Mouse (Mus musculus): ENCODE results near the gene Rnasel. TPM values are rescaled to one million over a fixed set of nuclear protein-coding genes. Genes with fewer than 3 reads are reported as not detected.

Rnasel gene
- total RNA-seq, 1 experiment, result not detected

DNA sequence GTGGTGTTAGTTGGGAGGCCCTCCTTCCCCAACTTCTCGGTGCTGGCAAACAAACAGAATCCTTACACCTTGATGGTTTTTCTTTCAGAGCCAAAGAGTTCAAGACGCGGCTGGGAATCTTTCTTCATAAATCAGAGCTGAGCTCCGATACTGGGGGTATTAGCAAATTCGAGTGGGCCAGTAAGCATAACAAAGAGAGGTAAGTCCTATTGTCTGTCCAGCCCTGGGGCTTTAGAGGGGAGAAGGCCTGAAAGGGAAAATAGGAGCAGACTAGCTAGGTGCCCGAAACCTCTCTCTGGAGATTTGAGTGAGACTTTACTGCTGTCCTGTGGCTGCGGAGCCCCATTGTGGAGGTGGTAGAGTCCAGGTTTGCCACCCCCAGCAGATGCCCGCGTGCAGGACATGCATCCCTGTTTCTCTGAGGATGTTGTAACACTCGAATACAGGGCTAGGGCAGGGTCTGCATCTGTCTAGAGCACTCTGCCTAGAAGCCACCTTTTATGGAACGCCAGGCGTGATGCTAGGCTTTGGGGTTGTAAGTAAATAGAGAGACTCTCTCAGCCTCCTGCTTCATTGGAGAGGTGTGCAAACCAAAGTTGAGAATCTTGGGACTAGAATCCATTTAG lies 8.3 kb upstream of the Rnasel start:
- peaks cover 0 to 5% of the 10 kb centered on the region in 2 experiments; a peak in 1 of 4 replicates for H3K4me1 ChIP-seq (ENCODE audit: control insufficient read depth in 2 of 2, insufficient read depth in 2 of 2, low read length in 2 of 2, poor library complexity in 1 of 2)
- no peak for DNase-seq (ENCODE audit: low read depth, low spot score)
- H3K9me3 ChIP-seq (ENCODE audit: control insufficient read depth, insufficient read depth, low read depth, low read length), result no peaks in the 10 kb centered on the region
- H3K9ac ChIP-seq (ENCODE audit: insufficient read depth, low read depth, low read length, poor library complexity, severe bottlenecking), result no peak overlapping the region
- no peak overlapping the region for H3K27ac ChIP-seq (ENCODE audit: insufficient read depth, low read depth, low read length, poor library complexity, severe bottlenecking)
- peaks cover 10% of the 10 kb centered on the region; the same call in 1 of the 2 replicates for H3K36me3 ChIP-seq (ENCODE audit: control insufficient read depth, insufficient read depth, low read length, poor library complexity, severe bottlenecking)
- in situ Hi-C loops (cut with MboI; ENCODE audit: low sequenced_read_pairs in 2 of 2, unreplicated experiment in 2 of 2), result no loop called here
- peak overlapping the region; percentile 66 to 69 for H3K4me3 ChIP-seq (ENCODE audit: insufficient read depth in 1 of 2, low read depth in 1 of 2, low read length in 2 of 2, poor library complexity in 1 of 2, severe bottlenecking in 1 of 2)
- no peak for TF ChIP-seq HCFC1 (IDR thresholded peaks at IDR 0.05; ENCODE audit: borderline replicate concordance, insufficient read depth, low read length)

DNA sequence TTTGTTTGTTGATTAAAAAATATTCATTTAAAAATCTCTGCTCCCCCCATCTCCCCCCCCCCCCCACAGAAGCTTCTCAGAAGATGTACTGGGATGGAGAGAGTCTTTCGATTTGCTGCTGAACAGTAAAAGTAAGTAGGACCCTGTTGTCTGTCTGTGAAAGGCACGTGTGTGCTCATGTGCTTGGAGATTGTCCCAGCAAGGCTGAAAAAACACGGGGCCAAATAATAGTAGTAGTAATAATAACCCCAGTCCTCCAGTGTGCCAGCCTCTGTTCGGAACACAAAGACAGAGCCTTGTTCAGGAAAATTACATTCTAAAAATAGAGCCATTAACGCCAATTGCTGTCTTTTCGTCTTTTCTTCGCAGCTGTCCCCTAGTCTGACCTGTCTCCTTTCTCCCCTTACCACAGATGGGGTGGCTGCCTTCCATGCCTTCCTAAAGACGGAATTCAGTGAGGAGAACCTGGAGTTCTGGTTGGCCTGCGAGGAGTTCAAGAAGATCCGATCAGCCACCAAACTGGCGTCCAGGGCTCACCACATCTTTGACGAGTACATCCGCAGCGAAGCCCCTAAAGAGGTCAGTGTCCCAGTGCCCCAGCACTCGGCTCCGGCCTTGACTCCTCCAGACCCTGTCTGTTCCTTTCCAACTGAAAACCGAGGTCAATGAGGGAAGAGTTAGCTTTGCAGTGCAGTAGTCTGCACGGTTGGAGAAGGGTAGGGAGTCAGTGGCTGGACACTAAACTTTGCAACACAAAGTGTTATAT lies 7.5 kb upstream of the Rnasel start:
- Histone ChIP-seq H3K27ac (ENCODE audit: insufficient read depth, low read depth, low read length, poor library complexity, severe bottlenecking) (no peak overlapping the region; the same call in 1 of the 2 replicates), H3K4me1 (ENCODE audit: control insufficient read depth in 2 of 2, insufficient read depth in 2 of 2, low read length in 2 of 2, poor library complexity in 1 of 2) (peaks cover 0 to 5% of the 10 kb centered on the region in 2 experiments; a peak in 1 of 4 replicates), H3K9me3 (ENCODE audit: control insufficient read depth, insufficient read depth, low read depth, low read length) (no peaks in the 10 kb centered on the region), H3K9ac (ENCODE audit: insufficient read depth, low read depth, low read length, poor library complexity, severe bottlenecking) (no peak overlapping the region), H3K36me3 (ENCODE audit: control insufficient read depth, insufficient read depth, low read length, poor library complexity, severe bottlenecking) (peaks cover 10% of the 10 kb centered on the region; the same call in 1 of the 2 replicates), H3K4me3 (ENCODE audit: insufficient read depth in 1 of 2, low read depth in 1 of 2, low read length in 2 of 2, poor library complexity in 1 of 2, severe bottlenecking in 1 of 2) (no peak overlapping the region)
- no peak for DNase-seq (ENCODE audit: low read depth, low spot score)
- in situ Hi-C loops (cut with MboI; ENCODE audit: low sequenced_read_pairs in 2 of 2, unreplicated experiment in 2 of 2), result no loop called here
- TF ChIP-seq ZNF384 (IDR thresholded peaks at IDR 0.05; ENCODE audit: low read depth, low read length), result no peak
- no peak for TF ChIP-seq MAFK (IDR thresholded peaks at IDR 0.05; ENCODE audit: insufficient read depth, low read depth, low read length)
- no peak for TF ChIP-seq CHD2 (IDR thresholded peaks at IDR 0.05; ENCODE audit: low read depth, low read length)
- TF ChIP-seq ZC3H11A (IDR thresholded peaks at IDR 0.05; ENCODE audit: borderline replicate concordance, low read depth, low read length), result no peak
- no peak for TF ChIP-seq HCFC1 (IDR thresholded peaks at IDR 0.05; ENCODE audit: borderline replicate concordance, insufficient read depth, low read length)

GRCm38 (mm10) chr1:153742374-153743155 lies 6.7 kb upstream of the Rnasel start:
- DNase-seq (ENCODE audit: low read depth, low spot score), result peak; percentile 44
- Histone ChIP-seq H3K4me3 (ENCODE audit: insufficient read depth in 1 of 2, low read depth in 1 of 2, low read length in 2 of 2, poor library complexity in 1 of 2, severe bottlenecking in 1 of 2) (no peak overlapping the region), H3K9me3 (ENCODE audit: control insufficient read depth, insufficient read depth, low read depth, low read length) (no peaks in the 10 kb centered on the region), H3K36me3 (ENCODE audit: control insufficient read depth, insufficient read depth, low read length, poor library complexity, severe bottlenecking) (peaks cover 10% of the 10 kb centered on the region; the same call in 1 of the 2 replicates), H3K27ac (ENCODE audit: insufficient read depth, low read depth, low read length, poor library complexity, severe bottlenecking) (no peak overlapping the region), H3K9ac (ENCODE audit: insufficient read depth, low read depth, low read length, poor library complexity, severe bottlenecking) (no peak overlapping the region), H3K4me1 (ENCODE audit: control insufficient read depth in 2 of 2, insufficient read depth in 2 of 2, low read length in 2 of 2, poor library complexity in 1 of 2) (peaks cover 0 to 5% of the 10 kb centered on the region in 2 experiments; a peak in 1 of 4 replicates)
- TF ChIP-seq HCFC1 (IDR thresholded peaks at IDR 0.05; ENCODE audit: borderline replicate concordance, insufficient read depth, low read length) (no peak), ZNF384 (IDR thresholded peaks at IDR 0.05; ENCODE audit: low read depth, low read length) (peak; percentile 52; the same call in 1 of the 2 replicates), CHD2 (IDR thresholded peaks at IDR 0.05; ENCODE audit: low read depth, low read length) (no peak), MAFK (IDR thresholded peaks at IDR 0.05; ENCODE audit: insufficient read depth, low read depth, low read length) (no peak), ZC3H11A (IDR thresholded peaks at IDR 0.05; ENCODE audit: borderline replicate concordance, low read depth, low read length) (peak; percentile 95)
- in situ Hi-C loops (cut with MboI; ENCODE audit: low sequenced_read_pairs in 2 of 2, unreplicated experiment in 2 of 2), result no loop called here

- Histone ChIP-seq H3K4me1 (ENCODE audit: control insufficient read depth in 2 of 2, insufficient read depth in 2 of 2, low read length in 2 of 2, poor library complexity in 1 of 2) (peaks cover 0 to 5% of the 10 kb centered on the region in 2 experiments; a peak in 1 of 4 replicates), H3K9me3 (ENCODE audit: control insufficient read depth, insufficient read depth, low read depth, low read length) (no peaks in the 10 kb centered on the region)
- DNase-seq (ENCODE audit: low read depth, low spot score), result no peak
Measured at GRCm38 (mm10) chr1:153746119-153746670, 3.0 kb upstream of the Rnasel start.

More at GRCm38 (mm10) chr1:153746119-153746670, 3.0 kb upstream of the Rnasel start:
- TF ChIP-seq CHD2 (IDR thresholded peaks at IDR 0.05; ENCODE audit: low read depth, low read length) (no peak), MAFK (IDR thresholded peaks at IDR 0.05; ENCODE audit: insufficient read depth, low read depth, low read length) (no peak), ZC3H11A (IDR thresholded peaks at IDR 0.05; ENCODE audit: borderline replicate concordance, low read depth, low read length) (no peak), ZNF384 (IDR thresholded peaks at IDR 0.05; ENCODE audit: low read depth, low read length) (no peak), HCFC1 (IDR thresholded peaks at IDR 0.05; ENCODE audit: borderline replicate concordance, insufficient read depth, low read length) (no peak)
- no peak overlapping the region for H3K9ac ChIP-seq (ENCODE audit: insufficient read depth, low read depth, low read length, poor library complexity, severe bottlenecking)
- H3K36me3 ChIP-seq (ENCODE audit: control insufficient read depth, insufficient read depth, low read length, poor library complexity, severe bottlenecking), result peaks cover 10% of the 10 kb centered on the region; the same call in 1 of the 2 replicates
- no peak overlapping the region for H3K4me3 ChIP-seq (ENCODE audit: insufficient read depth in 1 of 2, low read depth in 1 of 2, low read length in 2 of 2, poor library complexity in 1 of 2, severe bottlenecking in 1 of 2)
- no peak overlapping the region for H3K27ac ChIP-seq (ENCODE audit: insufficient read depth, low read depth, low read length, poor library complexity, severe bottlenecking)
- in situ Hi-C loops (cut with MboI; ENCODE audit: low sequenced_read_pairs in 2 of 2, unreplicated experiment in 2 of 2), result loop anchor here (5.0 kb wide), 1 partner anchor 184 kb away; no protein-coding TSS in a partner anchor
